Mouse (Mus musculus): Measurements from ENCODE around the gene Ptch1.

DNA sequence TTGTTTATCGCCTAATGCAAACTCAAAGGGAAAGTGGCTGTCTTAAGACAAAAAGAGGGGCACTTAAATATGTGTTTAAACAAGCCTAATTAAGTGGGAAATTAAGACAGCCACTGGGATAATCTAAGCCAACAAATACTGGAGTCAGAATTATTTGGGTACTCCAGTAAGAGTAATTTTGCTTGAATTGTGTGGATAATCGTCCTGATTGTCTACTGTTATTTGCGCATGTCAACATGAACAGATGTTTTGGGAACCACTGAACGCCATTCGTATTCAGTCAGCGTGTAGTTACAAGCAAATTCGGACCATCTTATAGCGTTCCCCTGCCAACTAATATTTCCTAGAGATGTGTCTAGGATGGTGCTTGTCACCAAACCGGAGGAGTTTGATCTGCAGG, 42.5 kb downstream of the Ptch1 start:
- no peak for TF ChIP-seq CTCF (IDR thresholded peaks at IDR 0.05; ENCODE audit: low read depth)
- no peak for TF ChIP-seq EP300 (IDR thresholded peaks at IDR 0.05; ENCODE audit: low read depth)
